Mouse (Mus musculus) T-helper 17 cell (primary cell): ENCODE results near the gene Tanc2.

Experiments used
- in situ Hi-C, 2 experiments: fragments of 300-600 bp; cut with MboI, MseI; formaldehyde crosslinking; loops; 1 replicate in 1 of 2; 2 replicates in 1 of 2; pipeline ENCODE4 v1.15.1; 2025; ENCODE audit warnings: high pct_unique_total_duplicates in 2 of 2

Tanc2 gene

GRCm38 (mm10) chr11:105921275-105921674, 331.5 kb downstream of the Tanc2 start:
- in situ Hi-C loops: loop anchor here in 1 of 2 experiments (5.0 to 10.0 kb wide), 2 partner anchors 574 to 1114 kb away; no protein-coding TSS in a partner anchor

- in situ Hi-C loops: loop anchor here in 1 of 2 experiments (5.0 to 10.0 kb wide), 2 partner anchors 576 to 1112 kb away; no protein-coding TSS in a partner anchor
Observed at GRCm38 (mm10) chr11:105922769-105923663, 333.2 kb downstream of the Tanc2 start.

GRCm38 (mm10) chr11:105927065-105928030, 337.6 kb downstream of the Tanc2 start:
- in situ Hi-C loops: loop anchor here in 1 of 2 experiments (10.0 kb wide), 1 partner anchor 1107 kb away; no protein-coding TSS in a partner anchor

GRCm38 (mm10) chr11:105928171-105928570, 338.4 kb downstream of the Tanc2 start:
- in situ Hi-C loops: loop anchor here in 1 of 2 experiments (10.0 kb wide), 1 partner anchor 1107 kb away; no protein-coding TSS in a partner anchor

GRCm38 (mm10) chr11:105931380-105931779, 341.6 kb downstream of the Tanc2 start:
- in situ Hi-C loops: loop anchor here in 1 of 2 experiments (5.0 kb wide), 1 partner anchor 91 kb away; no protein-coding TSS in a partner anchor

- in situ Hi-C loops: loop anchor here in 1 of 2 experiments (5.0 kb wide), 1 partner anchor 89 kb away; no protein-coding TSS in a partner anchor
Observed at GRCm38 (mm10) chr11:105933746-105934145, 344.0 kb downstream of the Tanc2 start.

GRCm38 (mm10) chr11:105934303-105934711, 344.5 kb downstream of the Tanc2 start:
- in situ Hi-C loops: loop anchor here in 1 of 2 experiments (5.0 kb wide), 1 partner anchor 88 kb away; no protein-coding TSS in a partner anchor

- in situ Hi-C loops: loop anchor here in 1 of 2 experiments (5.0 kb wide), 1 partner anchor 87 kb away; no protein-coding TSS in a partner anchor
Observed at GRCm38 (mm10) chr11:105934816-105935215, 345.0 kb downstream of the Tanc2 start.

- in situ Hi-C loops: no loop called here
Observed at GRCm38 (mm10) chr11:105935496-105935895, 345.7 kb downstream of the Tanc2 start.

GRCm38 (mm10) chr11:105936200-105936599, 346.4 kb downstream of the Tanc2 start:
- in situ Hi-C loops: no loop called here

- in situ Hi-C loops: no loop called here
Observed at GRCm38 (mm10) chr11:105936974-105937373, 347.2 kb downstream of the Tanc2 start.

GRCm38 (mm10) chr11:105938771-105939170, 349.0 kb downstream of the Tanc2 start:
- in situ Hi-C loops: no loop called here

- in situ Hi-C loops: loop anchor here in 1 of 2 experiments (10.0 kb wide), 1 partner anchor 383 kb away; no protein-coding TSS in a partner anchor
Observed at GRCm38 (mm10) chr11:105941973-105942372, 352.2 kb downstream of the Tanc2 start.

- in situ Hi-C loops: loop anchor here in 1 of 2 experiments (10.0 kb wide), 1 partner anchor 381 kb away; no protein-coding TSS in a partner anchor
Observed at GRCm38 (mm10) chr11:105943133-105944102, 353.6 kb downstream of the Tanc2 start.

GRCm38 (mm10) chr11:105944126-105944621, 354.4 kb downstream of the Tanc2 start:
- in situ Hi-C loops: loop anchor here in 1 of 2 experiments (10.0 kb wide), 1 partner anchor 381 kb away; no protein-coding TSS in a partner anchor

GRCm38 (mm10) chr11:105944770-105945672, 355.2 kb downstream of the Tanc2 start:
- in situ Hi-C loops: loop anchor here in 1 of 2 experiments (5.0 to 10.0 kb wide), 2 partner anchors 227 to 380 kb away; no protein-coding TSS in a partner anchor

- in situ Hi-C loops: loop anchor here in 1 of 2 experiments (5.0 to 10.0 kb wide), 2 partner anchors 226 to 378 kb away; no protein-coding TSS in a partner anchor
Observed at GRCm38 (mm10) chr11:105946694-105947154, 356.9 kb downstream of the Tanc2 start.

GRCm38 (mm10) chr11:105948255-105948654, 358.5 kb downstream of the Tanc2 start:
- in situ Hi-C loops: loop anchor here in 1 of 2 experiments (5.0 to 10.0 kb wide), 2 partner anchors 224 to 377 kb away; no protein-coding TSS in a partner anchor
